Mouse (Mus musculus): ENCODE results near the gene Tmed4.

DNA sequence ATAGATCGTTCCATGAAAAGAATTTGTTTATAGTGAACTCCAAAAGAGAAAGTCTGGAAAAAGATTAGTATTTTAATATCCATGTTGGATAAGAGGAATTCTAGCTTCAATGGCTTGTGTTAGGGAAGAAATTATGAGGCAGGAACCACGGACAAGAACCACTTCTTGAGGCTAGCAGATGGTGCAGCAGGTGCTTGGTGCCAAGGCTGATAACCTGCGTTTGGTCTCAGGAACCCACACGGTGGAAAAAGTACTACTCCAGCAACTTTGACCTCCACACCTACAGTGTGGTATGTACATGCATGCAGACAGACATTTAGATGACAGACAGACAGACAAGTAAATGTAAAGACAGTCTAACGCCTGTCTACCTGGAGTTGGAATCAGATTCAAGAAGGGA, 43.9 kb upstream of the Tmed4 start:
- TF ChIP-seq CTCF (IDR thresholded peaks at IDR 0.05) (no peak), EP300 (IDR thresholded peaks at IDR 0.05) (no peak)
